Mouse (Mus musculus): Measurements from ENCODE around the gene Olfr193. TPM values are rescaled to one million over a fixed set of nuclear protein-coding genes. Genes with fewer than 3 reads are reported as not detected.
"Not testable (repeated sequence)": the region's sequence is repeated elsewhere in the genome, so short reads cannot be mapped to it uniquely, and the experiment has no call there.

The Olfr193 gene
- not detected in 2 replicates for polyA plus RNA-seq (2015; fragmentation: Nextera tagmentation; extraction: Ambion mirVana)

DNA sequence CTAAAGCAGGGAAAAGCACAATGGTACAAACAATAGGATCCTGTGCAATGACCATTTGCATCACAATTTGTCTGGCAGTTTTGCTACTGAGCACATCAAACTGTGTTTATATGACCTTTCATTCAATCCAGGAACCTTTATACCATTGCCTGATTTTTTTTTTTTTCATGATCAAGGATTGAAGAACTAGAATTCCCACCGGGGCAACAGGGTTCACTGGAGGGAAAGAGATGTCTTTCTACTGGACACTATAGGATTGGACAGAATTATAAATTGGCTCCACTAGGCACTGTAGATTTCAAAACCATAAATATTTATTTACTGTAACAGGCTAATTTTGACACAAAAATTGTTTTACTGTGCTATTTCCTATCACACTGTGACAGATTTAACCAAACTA lies at the start of gene Olfr193:
TSS of gene Olfr193 (minus strand) at position 101 of the 400 bp plus-strand sequence.
- WGBS: 90% methylated on average over 1 of the region's 1 CpGs
- Histone ChIP-seq H3K27ac (ENCODE audit: low read length) (no peak within 1 kb of the TSS), H3K27me3 (replicated peaks; ENCODE audit: control insufficient read depth, insufficient read depth, low read length) (no peaks in the 10 kb centered on the region), H3K4me3 (ENCODE audit: low read length) (no peak within 1 kb of the TSS), H3K9ac (ENCODE audit: low read depth, low read length) (no peak within 1 kb of the TSS), H3K4me1 (ENCODE audit: control insufficient read depth, insufficient read depth, low read length) (no peaks in the 10 kb centered on the region), H3K36me3 (ENCODE audit: control insufficient read depth, insufficient read depth, low read length) (no peaks in the 10 kb centered on the region), H3K4me2 (ENCODE audit: low read depth, low read length) (no peak within 1 kb of the TSS), H3K9me3 (ENCODE audit: control insufficient read depth, low read length) (no peaks in the 10 kb centered on the region)
- ATAC-seq: no peak

GRCm38 (mm10) chr16:59151996-59152395 lies 40.3 kb upstream of the Olfr193 start:
- no peaks in the 10 kb centered on the region for H3K9me3 ChIP-seq (ENCODE audit: control insufficient read depth, low read length)
- H3K9ac ChIP-seq (ENCODE audit: low read depth, low read length): no peak overlapping the region
- ATAC-seq: no peak
- no peak overlapping the region for H3K4me2 ChIP-seq (ENCODE audit: low read depth, low read length)
- no peak overlapping the region for H3K4me3 ChIP-seq (ENCODE audit: low read length)
- no peaks in the 10 kb centered on the region for H3K4me1 ChIP-seq (ENCODE audit: control insufficient read depth, insufficient read depth, low read length)
- H3K27ac ChIP-seq (ENCODE audit: low read length): no peak overlapping the region
- 85% methylated on average over 2 of the region's 2 CpGs for WGBS
- H3K36me3 ChIP-seq (ENCODE audit: control insufficient read depth, insufficient read depth, low read length): no peaks in the 10 kb centered on the region
- H3K27me3 ChIP-seq (replicated peaks; ENCODE audit: control insufficient read depth, insufficient read depth, low read length): no peaks in the 10 kb centered on the region

GRCm38 (mm10) chr16:59146746-59147145 lies 35.1 kb upstream of the Olfr193 start, which contains the start of gene Olfr195:
TSS of gene Olfr195 (plus strand) at chr16:59147046.
- Histone ChIP-seq H3K36me3 (ENCODE audit: control insufficient read depth, insufficient read depth, low read length) (no peaks in the 10 kb centered on the region), H3K27me3 (replicated peaks; ENCODE audit: control insufficient read depth, insufficient read depth, low read length) (no peaks in the 10 kb centered on the region), H3K9ac (ENCODE audit: low read depth, low read length) (no peak within 1 kb of the TSS), H3K4me3 (ENCODE audit: low read length) (no peak within 1 kb of the TSS), H3K9me3 (ENCODE audit: control insufficient read depth, low read length) (no peaks in the 10 kb centered on the region), H3K4me2 (ENCODE audit: low read depth, low read length) (no peak within 1 kb of the TSS), H3K27ac (ENCODE audit: low read length) (no peak within 1 kb of the TSS), H3K4me1 (ENCODE audit: control insufficient read depth, insufficient read depth, low read length) (no peaks in the 10 kb centered on the region)
- WGBS: 93% methylated on average over 1 of the region's 1 CpGs
- no peak for ATAC-seq

DNA sequence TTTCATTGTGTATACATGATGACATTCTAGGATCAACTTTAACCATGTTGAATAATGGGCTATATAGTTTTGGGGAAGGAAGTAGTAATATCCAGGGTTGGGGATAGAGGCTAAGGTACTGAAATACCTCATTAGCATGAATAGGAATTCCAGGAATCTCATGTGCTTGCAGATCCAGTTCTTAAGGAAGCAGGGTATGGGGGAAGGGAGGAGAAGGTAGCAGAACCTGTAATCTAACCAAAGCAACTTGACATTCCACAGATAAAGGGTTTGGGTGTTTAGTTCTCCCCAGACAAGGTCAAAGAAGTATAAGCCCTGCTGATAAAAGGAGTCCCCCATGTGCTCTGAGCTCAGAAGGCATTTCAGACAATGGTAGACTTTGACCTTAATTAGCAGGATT lies 29.4 kb upstream of the Olfr193 start:
- Histone ChIP-seq H3K27me3 (replicated peaks; ENCODE audit: control insufficient read depth, insufficient read depth, low read length) (no peaks in the 10 kb centered on the region), H3K4me2 (ENCODE audit: low read depth, low read length) (no peak overlapping the region), H3K4me3 (ENCODE audit: low read length) (no peak overlapping the region), H3K4me1 (ENCODE audit: control insufficient read depth, insufficient read depth, low read length) (no peaks in the 10 kb centered on the region), H3K9ac (ENCODE audit: low read depth, low read length) (no peak overlapping the region), H3K36me3 (ENCODE audit: control insufficient read depth, insufficient read depth, low read length) (no peaks in the 10 kb centered on the region), H3K9me3 (ENCODE audit: control insufficient read depth, low read length) (no peaks in the 10 kb centered on the region), H3K27ac (ENCODE audit: low read length) (no peak overlapping the region)
- ATAC-seq: no peak

DNA sequence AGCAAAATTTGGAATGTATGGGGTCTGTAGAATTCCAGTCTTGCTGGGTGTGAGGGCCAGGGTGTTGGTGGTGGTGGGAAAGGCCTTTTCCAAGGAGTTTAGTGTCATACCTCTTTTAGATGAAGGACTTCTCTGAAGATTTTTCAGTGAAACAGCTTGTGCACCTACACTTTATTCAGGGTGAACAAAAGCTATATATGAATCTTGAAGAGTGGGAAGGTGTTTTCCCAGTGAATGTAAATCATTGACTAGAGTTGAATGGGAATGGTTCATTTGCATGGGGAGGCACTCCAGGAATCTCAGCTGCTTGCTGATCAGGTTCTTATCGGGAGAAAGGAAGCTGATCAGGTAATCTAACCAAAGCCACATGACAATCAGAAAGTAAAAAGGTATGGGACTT lies 19.1 kb upstream of the Olfr193 start:
- H3K9ac ChIP-seq (ENCODE audit: low read depth, low read length): no peak overlapping the region
- H3K4me1 ChIP-seq (ENCODE audit: control insufficient read depth, insufficient read depth, low read length): no peaks in the 10 kb centered on the region
- no peaks in the 10 kb centered on the region for H3K36me3 ChIP-seq (ENCODE audit: control insufficient read depth, insufficient read depth, low read length)
- no peak overlapping the region for H3K4me2 ChIP-seq (ENCODE audit: low read depth, low read length)
- no peaks in the 10 kb centered on the region for H3K9me3 ChIP-seq (ENCODE audit: control insufficient read depth, low read length)
- 67% methylated on average over 1 of the region's 1 CpGs for WGBS
- ATAC-seq: peak; percentile 23; the same call in 1 of the 2 replicates
- no peaks in the 10 kb centered on the region for H3K27me3 ChIP-seq (replicated peaks; ENCODE audit: control insufficient read depth, insufficient read depth, low read length)
- H3K27ac ChIP-seq (ENCODE audit: low read length): no peak overlapping the region
- no peak overlapping the region for H3K4me3 ChIP-seq (ENCODE audit: low read length)

- Histone ChIP-seq H3K4me1 (ENCODE audit: control insufficient read depth, insufficient read depth, low read length) (no peaks in the 10 kb centered on the region), H3K4me2 (ENCODE audit: low read depth, low read length) (no peak within 1 kb of the TSS), H3K27me3 (replicated peaks; ENCODE audit: control insufficient read depth, insufficient read depth, low read length) (no peaks in the 10 kb centered on the region), H3K9me3 (ENCODE audit: control insufficient read depth, low read length) (no peaks in the 10 kb centered on the region), H3K27ac (ENCODE audit: low read length) (no peak within 1 kb of the TSS), H3K9ac (ENCODE audit: low read depth, low read length) (no peak within 1 kb of the TSS), H3K4me3 (ENCODE audit: low read length) (no peak within 1 kb of the TSS), H3K36me3 (ENCODE audit: control insufficient read depth, insufficient read depth, low read length) (no peaks in the 10 kb centered on the region)
- ATAC-seq: no peak
Observed at GRCm38 (mm10) chr16:59120969-59121368, 9.3 kb upstream of the Olfr193 start, which contains the start of gene Olfr194. TSS of gene Olfr194 (minus strand) at chr16:59121069.

GRCm38 (mm10) chr16:59108522-59108921 lies 3.2 kb downstream of the Olfr193 start:
- H3K36me3 ChIP-seq (ENCODE audit: control insufficient read depth, insufficient read depth, low read length); ATAC-seq; H3K27me3 ChIP-seq (replicated peaks; ENCODE audit: control insufficient read depth, insufficient read depth, low read length); H3K27ac ChIP-seq (ENCODE audit: low read length); H3K4me2 ChIP-seq (ENCODE audit: low read depth, low read length); H3K9ac ChIP-seq (ENCODE audit: low read depth, low read length); H3K4me3 ChIP-seq (ENCODE audit: low read length); H3K4me1 ChIP-seq (ENCODE audit: control insufficient read depth, insufficient read depth, low read length); H3K9me3 ChIP-seq (ENCODE audit: control insufficient read depth, low read length): not testable (repeated sequence)
- 41% methylated on average over 5 of the region's 5 CpGs for WGBS

DNA sequence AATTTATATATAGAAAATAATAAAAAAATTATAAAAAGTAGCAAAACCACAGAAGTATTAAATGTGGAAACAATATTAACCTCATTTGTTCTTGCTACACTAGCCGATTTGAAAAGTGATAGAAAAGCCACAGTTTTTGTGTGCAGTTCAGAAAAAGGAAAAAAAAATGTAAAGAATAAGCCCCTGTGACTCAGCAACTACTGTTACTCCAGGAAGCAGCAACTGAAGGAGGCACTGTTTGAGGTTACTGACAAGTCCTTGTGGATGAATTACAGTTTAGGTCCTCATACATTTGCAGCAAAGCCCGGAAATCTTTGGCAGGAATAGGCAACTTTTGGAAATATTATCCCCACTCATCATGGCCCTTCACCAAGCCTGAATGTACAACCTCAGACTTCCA lies 6.4 kb downstream of the Olfr193 start:
- no peaks in the 10 kb centered on the region for H3K9me3 ChIP-seq (ENCODE audit: control insufficient read depth, low read length)
- no peak overlapping the region for H3K4me3 ChIP-seq (ENCODE audit: low read length)
- no peak overlapping the region for H3K4me2 ChIP-seq (ENCODE audit: low read depth, low read length)
- no peaks in the 10 kb centered on the region for H3K36me3 ChIP-seq (ENCODE audit: control insufficient read depth, insufficient read depth, low read length)
- no peak overlapping the region for H3K27ac ChIP-seq (ENCODE audit: low read length)
- no peak for ATAC-seq
- H3K27me3 ChIP-seq (replicated peaks; ENCODE audit: control insufficient read depth, insufficient read depth, low read length): no peaks in the 10 kb centered on the region
- 74% methylated on average over 2 of the region's 2 CpGs for whole genome bisulfite sequencing
- no peaks in the 10 kb centered on the region for H3K4me1 ChIP-seq (ENCODE audit: control insufficient read depth, insufficient read depth, low read length)
- H3K9ac ChIP-seq (ENCODE audit: low read depth, low read length): no peak overlapping the region

DNA sequence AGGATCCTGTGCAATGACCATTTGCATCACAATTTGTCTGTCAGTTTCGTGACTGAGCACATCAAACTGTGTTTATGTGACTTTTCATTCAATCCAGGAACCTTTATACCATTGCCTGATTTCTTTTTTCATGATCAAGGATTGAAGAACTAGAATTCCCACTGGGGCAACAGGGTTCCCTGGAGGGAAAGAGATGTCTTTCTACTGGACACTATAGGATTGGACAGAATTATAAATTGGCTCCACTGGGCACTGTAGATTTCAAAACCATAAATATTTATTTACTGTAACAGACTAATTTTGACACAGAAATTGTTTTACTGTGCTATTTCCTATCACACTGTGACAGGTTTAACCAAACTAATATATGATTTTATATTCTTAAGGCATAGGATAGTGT lies 22.0 kb downstream of the Olfr193 start, which contains the start of gene Olfr191:
TSS of gene Olfr191 (minus strand) at position 101 of the 400 bp plus-strand sequence.
- H3K4me1 ChIP-seq (ENCODE audit: control insufficient read depth, insufficient read depth, low read length); H3K27ac ChIP-seq (ENCODE audit: low read length); H3K9me3 ChIP-seq (ENCODE audit: control insufficient read depth, low read length); H3K9ac ChIP-seq (ENCODE audit: low read depth, low read length); H3K4me3 ChIP-seq (ENCODE audit: low read length); ATAC-seq; H3K4me2 ChIP-seq (ENCODE audit: low read depth, low read length); H3K27me3 ChIP-seq (replicated peaks; ENCODE audit: control insufficient read depth, insufficient read depth, low read length); H3K36me3 ChIP-seq (ENCODE audit: control insufficient read depth, insufficient read depth, low read length): not testable (repeated sequence)
- WGBS: 68% methylated on average over 1 of the region's 1 CpGs

DNA sequence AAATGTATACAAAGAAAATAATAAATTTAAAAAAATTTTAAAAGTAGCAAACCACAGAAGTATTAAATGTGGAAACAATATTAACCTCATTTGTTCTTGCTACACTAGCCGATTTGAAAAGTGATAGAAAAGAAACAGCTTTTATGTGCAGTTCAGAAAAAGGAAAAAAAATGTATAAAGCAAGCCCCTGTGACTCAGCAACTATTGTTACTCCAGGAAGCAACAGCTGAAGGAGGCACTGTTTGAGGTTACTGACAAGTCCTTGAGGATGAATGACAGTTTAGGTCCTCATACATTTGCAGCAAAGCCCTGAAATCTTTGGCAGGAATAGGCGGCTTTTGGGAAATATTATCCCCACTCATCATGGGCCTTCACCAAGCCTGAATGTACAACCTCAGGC lies 30.6 kb downstream of the Olfr193 start:
- not testable (repeated sequence) for H3K27ac ChIP-seq (ENCODE audit: low read length); H3K9ac ChIP-seq (ENCODE audit: low read depth, low read length); H3K4me1 ChIP-seq (ENCODE audit: control insufficient read depth, insufficient read depth, low read length); H3K4me3 ChIP-seq (ENCODE audit: low read length); H3K4me2 ChIP-seq (ENCODE audit: low read depth, low read length); H3K9me3 ChIP-seq (ENCODE audit: control insufficient read depth, low read length); ATAC-seq; H3K27me3 ChIP-seq (replicated peaks; ENCODE audit: control insufficient read depth, insufficient read depth, low read length); H3K36me3 ChIP-seq (ENCODE audit: control insufficient read depth, insufficient read depth, low read length)
- WGBS: 79% methylated on average over 2 of the region's 2 CpGs

All from intestine, embryonic 16.5 days (tissue).